ENCODE assay signal across 18 mouse cellular contexts in genomic region chr3:135232058-135232457, GRCm38 (mm10). TPM values are rescaled to one million over a fixed set of nuclear protein-coding genes. Genes with fewer than 3 reads are reported as not detected.
"Had no signal": no experiment of that assay in that cellular context is flagged by ENCODE, and none has a peak within 500 bp of the region (broad histone marks: within the 10 kb centered on the region; RNA-seq: fewer than 3 reads in every experiment).

No protein-coding gene starts in this region.

- H3K27ac ChIP-seq: lung, embryonic 15.5 days; macrophage; midbrain, embryonic 13.5 days; midbrain, embryonic 15.5 days; neural tube, embryonic 12.5 days; stomach, embryonic 15.5 days; stomach, postnatal 0 days had no signal

- H3K4me2 ChIP-seq: lung, embryonic 15.5 days; midbrain, embryonic 11.5 days; midbrain, embryonic 13.5 days; midbrain, embryonic 15.5 days; neural tube, embryonic 12.5 days; stomach, embryonic 15.5 days had no signal

- H3K36me3 ChIP-seq: midbrain, embryonic 15.5 days had no signal

- DNase-seq: liver, postnatal 0 days; lung, adult 2 months; lung, postnatal 14 days; lung, postnatal 36 days; right cerebral cortex, postnatal 14 days; thymus, adult 2 months; thymus, postnatal 25 days; thymus, postnatal 4 days had no signal

- H3K9ac ChIP-seq: liver, postnatal 0 days; lung, embryonic 15.5 days; midbrain, embryonic 13.5 days; midbrain, embryonic 15.5 days; neural tube, embryonic 12.5 days; stomach, embryonic 15.5 days had no signal

- H3K9me3 ChIP-seq: lung, embryonic 15.5 days; megakaryocyte, embryonic 14.5 days; midbrain, embryonic 13.5 days; midbrain, embryonic 15.5 days; neural tube, embryonic 12.5 days; stomach, embryonic 15.5 days had no signal

- H3K4me1 ChIP-seq: lung, embryonic 15.5 days; megakaryocyte, embryonic 14.5 days; midbrain, embryonic 13.5 days; midbrain, embryonic 15.5 days; neural tube, embryonic 12.5 days; stomach, embryonic 15.5 days had no signal

- ATAC-seq: liver, postnatal 0 days; lung, postnatal 0 days; midbrain, embryonic 13.5 days; midbrain, embryonic 15.5 days had no signal

- H3K27me3 ChIP-seq: lung, embryonic 15.5 days; megakaryocyte, embryonic 14.5 days; midbrain, embryonic 13.5 days; midbrain, embryonic 15.5 days; neural tube, embryonic 12.5 days; stomach, embryonic 15.5 days had no signal

- H3K4me3 ChIP-seq: lung, embryonic 15.5 days; megakaryocyte, embryonic 14.5 days; midbrain, embryonic 13.5 days; midbrain, embryonic 15.5 days; neural tube, embryonic 12.5 days; stomach, embryonic 15.5 days had no signal

RNA-seq across cellular contexts. Expression of gene Bdh2, which starts 49.0 kb away (rescaled TPM):
- polyA plus RNA-seq: macrophage had no signal
